Mouse (Mus musculus): Measurements from ENCODE around the gene Aicda. TPM values are rescaled to one million over a fixed set of nuclear protein-coding genes. Genes with fewer than 3 reads are reported as not detected.

Aicda gene
- not detected in 2 replicates for polyA plus RNA-seq (2012; rRNA removed)
- not detected in 2 replicates for polyA plus RNA-seq (2014; fragmentation: Nextera tagmentation; extraction: Ambion mirVana)

DNA sequence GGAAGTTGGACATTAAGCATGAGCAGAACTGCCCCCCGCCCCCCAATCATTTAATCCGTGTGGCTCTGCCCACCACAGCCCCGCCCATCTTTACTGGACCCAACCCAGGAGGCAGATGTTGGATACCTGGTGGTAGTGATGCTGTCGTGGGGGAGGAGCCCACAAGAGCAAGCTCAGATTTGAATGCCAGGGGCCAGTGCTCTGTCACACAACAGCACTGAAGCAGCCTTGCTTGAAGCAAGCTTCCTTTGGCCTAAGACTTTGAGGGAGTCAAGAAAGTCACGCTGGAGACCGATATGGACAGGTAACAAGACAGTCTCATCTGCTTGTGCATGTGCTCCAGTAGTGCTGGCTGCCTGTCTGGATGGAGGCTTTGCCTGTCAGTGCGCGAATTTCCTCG, at the start of gene Aicda:
Gene Aicda (plus strand): TSS at position 196 of the 400 bp plus-strand sequence.
- TF ChIP-seq EP300 (IDR thresholded peaks at IDR 0.05; ENCODE audit: low read depth) (no peak), CTCF (IDR thresholded peaks at IDR 0.05; ENCODE audit: low read depth) (no peak)
- ATAC-seq (ENCODE audit: insufficient read depth) (no peak), DNase-seq (ENCODE audit: low read depth in 3 of 3, low spot score in 3 of 3) (no peak)
- H3K4me2 ChIP-seq (ENCODE audit: low read depth), result no peak within 1 kb of the TSS
- no peaks in the 10 kb centered on the region for H3K36me3 ChIP-seq (replicated peaks; ENCODE audit: control insufficient read depth, insufficient read depth, low read depth)
- H3K4me3 ChIP-seq (ENCODE audit: insufficient read depth in 1 of 2, low read depth in 2 of 2, low read length in 2 of 2), result no peak within 1 kb of the TSS
- no peak within 1 kb of the TSS for H3K27ac ChIP-seq
- H3K27me3 ChIP-seq (ENCODE audit: control insufficient read depth, insufficient read depth, low read length), result no peaks in the 10 kb centered on the region
- 45% methylated on average over 9 of the region's 9 CpGs for WGBS (ENCODE audit: insufficient replicate concordance)
- H3K9ac ChIP-seq (replicated peaks), result no peak within 1 kb of the TSS
- H3K4me1 ChIP-seq (replicated peaks; ENCODE audit: control insufficient read depth in 2 of 2, insufficient read depth in 2 of 2, low read length in 1 of 2), result no peaks in the 10 kb centered on the region
- H3K9me3 ChIP-seq (ENCODE audit: control insufficient read depth, low read length), result no peaks in the 10 kb centered on the region

DNA sequence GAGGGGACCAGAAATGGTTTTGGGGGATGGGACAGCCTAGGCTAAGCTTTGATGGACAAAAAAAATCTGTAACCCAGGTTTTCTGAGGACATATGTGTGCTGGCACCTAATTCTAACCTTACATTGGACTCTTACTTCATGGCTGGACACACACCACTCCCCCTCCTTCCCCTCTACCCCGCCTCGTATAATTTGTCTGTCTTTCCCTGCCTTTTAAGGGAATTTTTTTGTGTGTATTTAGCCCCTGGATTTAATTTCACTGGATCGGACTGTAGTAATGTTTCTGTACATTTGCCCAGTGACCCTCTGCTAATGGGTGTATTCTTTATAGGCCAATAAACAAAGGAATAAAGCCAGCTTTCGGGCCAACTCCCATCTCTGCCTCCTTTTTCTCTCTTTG, 48.6 kb upstream of the Aicda start:
- 54% methylated on average over 4 of the region's 4 CpGs for WGBS (ENCODE audit: insufficient replicate concordance)
- H3K4me1 ChIP-seq (replicated peaks; ENCODE audit: control insufficient read depth in 2 of 2, insufficient read depth in 2 of 2, low read length in 1 of 2), result no peaks in the 10 kb centered on the region
- no peak for ATAC-seq (ENCODE audit: insufficient read depth)

DNA sequence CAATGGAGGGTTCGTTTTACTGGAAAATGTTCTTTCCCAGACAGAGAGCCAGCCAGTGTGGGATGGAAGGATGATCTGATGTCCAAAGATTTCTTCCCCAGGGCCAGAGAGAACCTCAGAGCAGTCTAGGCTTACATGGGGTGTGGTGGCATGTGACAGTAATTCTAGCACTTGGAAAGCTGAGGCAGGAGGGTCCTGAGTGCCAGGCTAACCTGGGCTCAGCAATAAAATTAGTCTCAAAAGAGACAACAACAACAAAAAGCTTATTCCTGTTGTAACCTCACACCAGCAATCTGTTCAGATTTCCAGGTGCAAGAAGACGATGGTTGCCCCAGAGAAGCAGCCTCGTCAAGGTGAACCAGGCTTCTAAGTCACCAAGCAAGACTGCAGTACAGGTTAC, 48.1 kb upstream of the Aicda start, which contains the start of gene Mfap5:
Gene Mfap5 (plus strand): TSS at position 301 of the 400 bp plus-strand sequence.
- Histone ChIP-seq H3K9me3 (ENCODE audit: control insufficient read depth, low read length) (no peaks in the 10 kb centered on the region), H3K27me3 (ENCODE audit: control insufficient read depth, insufficient read depth, low read length) (no peaks in the 10 kb centered on the region), H3K4me2 (ENCODE audit: low read depth) (no peak within 1 kb of the TSS), H3K4me3 (ENCODE audit: insufficient read depth in 1 of 2, low read depth in 2 of 2, low read length in 2 of 2) (no peak within 1 kb of the TSS), H3K36me3 (replicated peaks; ENCODE audit: control insufficient read depth, insufficient read depth, low read depth) (no peaks in the 10 kb centered on the region), H3K9ac (replicated peaks) (no peak within 1 kb of the TSS), H3K27ac (no peak within 1 kb of the TSS), H3K4me1 (replicated peaks; ENCODE audit: control insufficient read depth in 2 of 2, insufficient read depth in 2 of 2, low read length in 1 of 2) (no peaks in the 10 kb centered on the region)
- DNase-seq (ENCODE audit: low read depth in 3 of 3, low spot score in 3 of 3), result no peak
- WGBS (ENCODE audit: insufficient replicate concordance), result 61% methylated on average over 3 of the region's 3 CpGs
- no peak for TF ChIP-seq EP300 (IDR thresholded peaks at IDR 0.05; ENCODE audit: low read depth)
- TF ChIP-seq CTCF (IDR thresholded peaks at IDR 0.05; ENCODE audit: low read depth), result no peak
- ATAC-seq (ENCODE audit: insufficient read depth), result no peak

More for the DNA sequence above, 48.6 kb upstream of the Aicda start:
- DNase-seq (ENCODE audit: low read depth in 3 of 3, low spot score in 3 of 3), result no peak
- no peaks in the 10 kb centered on the region for H3K9me3 ChIP-seq (ENCODE audit: control insufficient read depth, low read length)
- no peak overlapping the region for H3K4me3 ChIP-seq (ENCODE audit: insufficient read depth in 1 of 2, low read depth in 2 of 2, low read length in 2 of 2)
- no peaks in the 10 kb centered on the region for H3K27me3 ChIP-seq (ENCODE audit: control insufficient read depth, insufficient read depth, low read length)
- H3K4me2 ChIP-seq (ENCODE audit: low read depth), result no peak overlapping the region
- no peak overlapping the region for H3K9ac ChIP-seq (replicated peaks)
- H3K27ac ChIP-seq, result no peak overlapping the region
- no peaks in the 10 kb centered on the region for H3K36me3 ChIP-seq (replicated peaks; ENCODE audit: control insufficient read depth, insufficient read depth, low read depth)
- TF ChIP-seq EP300 (IDR thresholded peaks at IDR 0.05; ENCODE audit: low read depth) (no peak), CTCF (IDR thresholded peaks at IDR 0.05; ENCODE audit: low read depth) (no peak)

DNA sequence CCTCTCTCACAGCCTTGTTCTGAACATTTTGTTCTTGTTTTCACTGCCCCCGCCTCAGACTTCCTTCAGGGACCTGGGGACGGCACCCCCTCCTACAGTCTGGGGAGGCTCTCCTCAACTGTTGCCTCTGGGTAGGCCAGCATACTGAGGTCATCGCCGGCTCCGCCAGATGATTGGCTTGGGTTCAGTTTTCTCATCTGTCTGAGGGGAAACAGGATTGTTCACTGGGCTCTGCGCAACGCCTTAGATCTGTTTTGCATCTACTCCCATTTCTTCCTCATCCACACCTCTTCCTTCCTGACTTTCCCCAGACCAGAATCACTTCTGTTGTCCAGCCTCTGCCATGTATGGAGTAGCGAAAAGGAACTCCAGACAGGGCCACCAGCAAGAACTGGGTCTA, 45.1 kb upstream of the Aicda start:
- H3K4me2 ChIP-seq (ENCODE audit: low read depth), result no peak overlapping the region
- H3K4me1 ChIP-seq (replicated peaks; ENCODE audit: control insufficient read depth in 2 of 2, insufficient read depth in 2 of 2, low read length in 1 of 2), result no peaks in the 10 kb centered on the region
- no peak overlapping the region for H3K4me3 ChIP-seq (ENCODE audit: insufficient read depth in 1 of 2, low read depth in 2 of 2, low read length in 2 of 2)
- TF ChIP-seq CTCF (IDR thresholded peaks at IDR 0.05; ENCODE audit: low read depth) (no peak), EP300 (IDR thresholded peaks at IDR 0.05; ENCODE audit: low read depth) (no peak)
- WGBS (ENCODE audit: insufficient replicate concordance), result 42% methylated on average over 8 of the region's 8 CpGs
- DNase-seq (ENCODE audit: low read depth in 3 of 3, low spot score in 3 of 3) (no peak), ATAC-seq (ENCODE audit: insufficient read depth) (no peak)
- no peak overlapping the region for H3K27ac ChIP-seq
- no peaks in the 10 kb centered on the region for H3K27me3 ChIP-seq (ENCODE audit: control insufficient read depth, insufficient read depth, low read length)
- H3K36me3 ChIP-seq (replicated peaks; ENCODE audit: control insufficient read depth, insufficient read depth, low read depth), result no peaks in the 10 kb centered on the region
- H3K9me3 ChIP-seq (ENCODE audit: control insufficient read depth, low read length), result no peaks in the 10 kb centered on the region
- H3K9ac ChIP-seq (replicated peaks), result no peak overlapping the region

DNA sequence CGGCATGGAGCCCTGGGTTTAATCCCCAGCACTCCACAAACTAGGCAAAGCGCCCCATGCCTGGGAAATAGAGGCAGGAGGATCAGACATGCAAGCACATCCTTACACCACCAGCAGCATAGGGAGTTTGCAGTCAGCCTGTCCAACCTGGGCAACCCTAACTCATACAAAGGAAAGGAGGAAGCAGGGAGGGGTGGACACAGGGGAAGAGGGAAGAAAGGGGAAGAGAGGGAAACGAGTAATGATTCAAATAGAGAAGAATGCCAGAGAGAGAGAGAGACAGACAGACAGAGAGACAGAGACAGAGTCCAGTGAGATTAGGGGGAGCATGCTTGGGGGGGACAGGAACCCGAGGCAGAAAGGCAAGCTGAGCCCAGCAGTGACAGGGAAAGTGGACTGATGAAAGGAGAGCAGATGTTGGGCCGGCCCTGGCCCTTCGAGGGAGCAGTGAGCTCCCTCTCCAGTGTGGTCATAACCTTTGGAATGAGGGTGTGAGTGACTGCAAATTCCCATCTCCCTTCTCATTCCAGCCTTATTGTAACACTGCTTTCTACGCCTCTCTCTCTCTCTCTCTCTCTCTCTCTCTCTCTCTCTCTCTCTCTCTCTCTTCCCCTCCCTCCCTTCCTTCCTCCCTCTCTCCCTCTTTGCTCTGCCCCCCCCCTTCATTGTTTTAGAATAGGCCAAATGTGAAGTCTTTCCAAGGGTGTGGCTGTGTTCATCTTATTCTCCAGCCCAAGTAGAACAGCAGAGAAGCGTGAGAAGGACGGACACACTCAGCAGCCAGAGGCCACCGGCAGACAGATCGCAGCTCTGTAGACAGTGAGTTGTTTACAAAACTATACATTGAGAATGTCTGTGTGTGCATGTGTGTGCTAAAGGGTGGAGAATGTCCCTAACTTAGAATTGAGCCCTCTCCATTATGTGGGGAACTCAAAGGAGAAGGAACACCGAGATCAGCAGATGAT, 40.4 kb upstream of the Aicda start:
- Histone ChIP-seq H3K27me3 (ENCODE audit: control insufficient read depth, insufficient read depth, low read length) (no peaks in the 10 kb centered on the region), H3K4me3 (ENCODE audit: insufficient read depth in 1 of 2, low read depth in 2 of 2, low read length in 2 of 2) (no peak overlapping the region), H3K4me1 (replicated peaks; ENCODE audit: control insufficient read depth in 2 of 2, insufficient read depth in 2 of 2, low read length in 1 of 2) (no peaks in the 10 kb centered on the region), H3K27ac (no peak overlapping the region), H3K36me3 (replicated peaks; ENCODE audit: control insufficient read depth, insufficient read depth, low read depth) (no peaks in the 10 kb centered on the region), H3K9me3 (ENCODE audit: control insufficient read depth, low read length) (no peaks in the 10 kb centered on the region), H3K4me2 (ENCODE audit: low read depth) (no peak overlapping the region), H3K9ac (replicated peaks) (no peak overlapping the region)
- TF ChIP-seq EP300 (IDR thresholded peaks at IDR 0.05; ENCODE audit: low read depth) (no peak), CTCF (IDR thresholded peaks at IDR 0.05; ENCODE audit: low read depth) (no peak)
- ATAC-seq (ENCODE audit: insufficient read depth) (no peak), DNase-seq (ENCODE audit: low read depth in 3 of 3, low spot score in 3 of 3) (no peak)
- 50% methylated on average over 12 of the region's 12 CpGs for WGBS (ENCODE audit: insufficient replicate concordance)

All from liver, embryonic 14.5 days (tissue).